Mouse (Mus musculus) embryo, embryonic 10 days (tissue): ENCODE measurements around the gene Vars.
"Not testable (repeated sequence)": the region's sequence is repeated elsewhere in the genome, so short reads cannot be mapped to it uniquely, and the experiment has no call there.

Source experiments
- DNase-seq: peaks from one replicate; pipeline ENCODE4 v3.0.0-alpha.2; 2015; ENCODE audit warnings: low spot score

Vars gene

GRCm38 (mm10) chr17:35000717-35001451 lies at the start of gene Vars:
Vars (plus strand) TSS chr17:35000987.
- peak; percentile 95 for DNase-seq

DNA sequence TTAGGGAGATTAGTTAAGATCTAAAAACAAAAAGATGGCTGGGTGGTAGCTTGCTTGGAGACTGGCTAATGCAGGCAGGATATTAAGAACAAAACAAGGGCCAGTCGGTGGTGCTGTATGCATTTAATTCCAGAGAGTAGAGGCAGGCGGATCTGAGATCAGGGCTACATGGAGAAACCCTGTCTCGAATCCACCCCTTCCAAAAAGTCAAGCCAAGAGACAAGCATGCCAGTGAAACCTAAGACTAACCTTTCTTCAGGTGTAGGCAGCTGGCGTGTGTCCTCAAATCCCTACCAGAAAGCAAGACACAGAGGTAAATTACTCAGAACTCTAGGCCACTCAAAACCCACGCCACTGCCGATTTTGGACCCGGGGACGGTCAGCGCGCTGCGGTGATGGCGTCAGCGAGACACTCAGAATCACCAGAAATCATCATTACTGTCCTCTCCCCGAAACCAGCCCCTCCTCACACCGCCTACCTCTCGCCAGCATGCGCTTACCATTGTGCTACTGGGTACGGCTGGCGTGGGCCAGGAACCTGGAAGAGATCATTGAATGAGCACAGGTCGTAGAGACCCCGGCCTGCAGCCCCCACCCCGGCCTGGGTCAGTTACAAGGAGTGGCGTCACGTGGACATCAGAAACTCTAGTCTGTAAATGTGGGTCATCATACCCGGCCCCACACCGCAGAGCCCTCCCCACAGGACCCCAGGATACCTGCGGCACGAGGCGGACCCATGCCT lies 49.0 kb upstream of the Vars start:
- DNase-seq: no peak

GRCm38 (mm10) chr17:34952378-34953040 lies 48.3 kb upstream of the Vars start:
- peak; percentile 80 for DNase-seq

DNA sequence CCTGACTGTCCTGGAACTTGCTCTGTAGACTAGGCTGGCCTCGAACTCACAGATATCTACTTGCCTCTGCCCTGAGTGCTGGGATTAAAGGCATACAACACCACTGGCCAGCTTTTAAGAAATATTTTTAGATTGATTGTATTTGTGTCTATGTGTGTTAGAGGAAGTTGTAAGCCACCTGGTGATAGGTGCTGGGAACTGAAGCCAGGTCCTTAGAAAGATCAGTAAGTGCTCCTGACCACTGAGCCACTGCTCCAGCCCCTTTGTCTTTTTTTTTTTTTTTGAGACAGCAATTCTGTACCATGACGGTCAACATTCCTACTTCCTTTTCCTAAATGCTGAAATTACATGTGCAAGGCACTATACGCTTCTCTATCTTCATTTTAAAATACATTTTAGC lies 47.5 kb upstream of the Vars start:
- no peak for DNase-seq

DNA sequence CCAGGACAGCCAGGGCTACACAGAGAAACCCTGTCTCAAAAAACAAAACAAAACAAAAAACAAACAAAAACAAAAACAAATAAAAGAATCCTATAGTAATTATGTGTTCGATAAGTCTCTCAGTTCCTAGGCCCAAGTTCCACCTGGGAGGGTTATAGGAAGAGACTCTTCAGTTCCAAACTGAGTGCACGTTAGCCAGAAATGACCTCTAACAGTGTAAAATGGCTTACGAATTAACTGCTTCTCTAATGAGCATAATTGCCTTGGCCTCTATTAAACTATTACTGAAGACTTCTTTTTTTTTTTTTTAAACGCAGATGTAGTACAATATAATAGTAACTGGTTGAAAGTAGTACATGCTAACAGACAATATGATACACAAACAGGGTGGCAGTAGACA lies 46.9 kb upstream of the Vars start:
- no peak for DNase-seq

DNA sequence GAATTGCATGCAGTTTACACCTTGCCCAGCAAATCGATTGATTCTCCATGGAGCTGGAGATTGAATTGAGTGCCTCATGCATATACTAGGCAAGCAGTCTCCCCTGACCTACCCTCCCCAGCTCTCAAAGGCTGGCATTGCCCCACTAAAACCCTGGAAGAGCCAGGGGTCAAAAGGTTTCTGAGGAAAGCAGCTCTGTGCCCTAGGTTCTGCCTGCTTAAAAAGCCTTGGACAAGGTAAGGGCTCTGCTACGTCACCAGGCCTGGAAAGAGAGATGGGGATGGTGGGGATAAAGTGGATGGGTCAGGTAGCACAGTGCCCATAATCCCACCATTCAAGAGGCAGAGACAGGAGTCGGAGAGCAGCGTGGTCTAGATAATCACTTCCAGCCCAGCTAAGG lies 46.0 kb upstream of the Vars start:
- DNase-seq: no peak

- DNase-seq: no peak
Observed at GRCm38 (mm10) chr17:34955884-34956283, 44.9 kb upstream of the Vars start.

- DNase-seq: no peak
Observed at GRCm38 (mm10) chr17:34956340-34956739, 44.4 kb upstream of the Vars start.

DNA sequence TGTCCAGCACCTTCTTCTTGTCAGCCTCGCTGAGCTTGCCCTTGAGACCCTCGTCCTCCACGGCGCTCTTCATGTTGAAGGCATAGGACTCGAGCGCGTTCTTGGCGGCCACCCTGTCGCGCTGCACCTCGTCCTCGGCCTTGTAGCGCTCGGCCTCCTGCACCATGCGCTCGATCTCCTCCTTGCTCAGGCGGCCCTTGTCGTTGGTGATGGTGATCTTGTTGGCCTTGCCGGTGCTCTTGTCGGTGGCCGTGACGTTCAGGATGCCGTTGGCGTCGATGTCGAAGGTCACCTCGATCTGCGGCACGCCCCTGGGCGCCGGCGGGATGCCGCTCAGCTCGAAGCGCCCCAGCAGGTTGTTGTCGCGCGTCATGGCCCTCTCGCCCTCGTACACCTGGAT lies 43.5 kb upstream of the Vars start:
- DNase-seq: not testable (repeated sequence)

DNA sequence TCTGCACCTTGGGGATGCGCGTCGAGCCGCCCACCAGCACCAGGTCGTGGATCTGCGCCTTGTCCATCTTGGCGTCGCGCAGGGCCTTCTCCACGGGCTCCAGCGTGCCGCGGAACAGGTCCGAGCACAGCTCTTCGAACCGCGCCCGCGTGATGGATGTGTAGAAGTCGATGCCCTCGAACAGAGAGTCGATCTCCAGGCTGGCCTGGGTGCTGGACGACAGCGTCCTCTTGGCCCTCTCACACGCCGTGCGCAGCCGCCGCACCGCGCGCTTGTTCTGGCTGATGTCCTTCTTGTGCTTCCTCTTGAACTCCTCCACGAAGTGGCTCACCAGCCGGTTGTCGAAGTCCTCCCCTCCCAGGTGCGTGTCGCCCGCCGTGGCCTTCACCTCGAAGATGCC lies 42.8 kb upstream of the Vars start:
- not testable (repeated sequence) for DNase-seq

GRCm38 (mm10) chr17:34958734-34959129 lies 42.1 kb upstream of the Vars start:
- DNase-seq: not testable (repeated sequence)

- peak; percentile 89 for DNase-seq
Observed at GRCm38 (mm10) chr17:34959130-34959778, 41.5 kb upstream of the Vars start, which contains the start of gene Hspa1b. Hspa1b (minus strand) TSS chr17:34959238.

GRCm38 (mm10) chr17:34959881-34960515 lies 40.8 kb upstream of the Vars start:
- DNase-seq: peak; percentile 62

DNA sequence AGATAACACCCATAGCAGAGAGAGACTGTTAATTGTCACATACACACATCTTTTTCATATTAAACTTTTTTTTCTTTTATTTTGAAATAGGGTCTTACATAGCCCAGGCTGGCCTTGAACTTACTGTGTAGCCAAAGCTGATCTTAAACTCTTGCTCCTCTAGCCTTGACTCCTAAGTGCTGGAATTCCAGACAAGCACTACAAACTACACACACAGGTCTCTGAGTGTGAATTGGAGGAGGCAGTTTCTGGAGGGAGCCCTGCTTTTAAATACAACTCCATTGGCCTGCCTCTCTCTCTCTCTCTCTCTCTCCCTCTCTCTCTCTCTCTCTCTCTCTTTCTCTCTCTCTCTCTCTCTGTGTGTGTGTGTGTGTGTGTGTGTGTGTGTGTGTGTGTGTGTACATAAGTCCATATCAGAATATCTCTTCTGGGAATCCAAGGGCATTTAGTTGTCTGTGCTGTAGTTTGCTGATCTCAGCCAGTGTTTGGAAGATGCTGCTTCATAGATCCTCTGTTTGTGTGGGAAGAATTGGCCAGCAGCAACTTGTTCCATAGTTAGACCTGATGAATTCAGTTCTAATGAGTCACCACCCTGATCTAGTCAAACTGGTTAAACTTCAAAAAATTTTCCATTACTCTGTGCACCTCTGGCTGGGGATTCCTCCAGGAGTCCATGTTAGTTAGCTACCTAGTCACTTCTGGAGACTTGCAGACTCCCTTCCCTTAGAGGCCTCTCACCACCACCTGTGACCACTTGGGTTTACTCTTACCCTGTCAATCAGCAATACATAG lies 39.9 kb upstream of the Vars start:
- DNase-seq: no peak

GRCm38 (mm10) chr17:34962125-34962524 lies 38.7 kb upstream of the Vars start:
- no peak for DNase-seq

DNA sequence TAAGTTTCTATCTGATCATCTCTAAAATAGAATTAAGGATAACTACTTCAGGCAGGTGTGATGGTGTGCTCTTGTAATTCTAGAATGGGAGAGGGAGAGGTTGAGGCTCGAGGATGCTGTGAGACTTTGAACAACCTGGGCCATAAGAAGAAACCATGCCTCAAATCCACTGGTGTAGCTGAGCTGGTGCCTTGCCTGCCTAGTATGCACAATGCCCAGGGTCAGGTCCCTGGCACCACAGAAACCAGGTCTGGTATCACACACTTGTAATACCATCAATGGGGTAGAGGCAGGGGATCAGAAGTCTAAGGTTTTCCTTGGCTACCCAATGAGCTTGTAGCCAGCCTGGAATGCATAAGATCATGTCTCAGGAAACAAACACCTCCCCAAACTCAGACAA lies 37.9 kb upstream of the Vars start:
- no peak for DNase-seq

DNA sequence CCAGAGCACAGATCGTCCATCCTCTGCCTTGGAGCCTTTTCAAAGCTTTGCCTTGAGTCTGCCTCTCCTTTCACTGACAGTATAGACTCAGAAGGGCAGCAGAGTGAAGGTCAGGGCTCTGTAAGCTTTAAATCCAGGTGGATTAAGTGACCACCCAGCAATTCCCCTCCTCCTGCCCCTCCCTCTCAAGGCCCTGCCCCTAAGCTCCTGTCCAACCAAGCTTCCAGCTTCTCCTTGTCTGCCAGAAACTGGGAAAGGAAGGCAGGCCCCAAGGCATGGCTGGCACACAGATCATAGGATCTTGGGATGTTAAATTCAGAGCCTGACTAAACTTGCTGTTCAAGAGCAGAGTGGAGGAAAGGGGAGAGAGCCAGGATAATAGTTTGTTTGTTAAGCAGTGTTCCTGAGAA lies 36.1 kb upstream of the Vars start:
- peak; percentile 19 for DNase-seq

GRCm38 (mm10) chr17:34965627-34966026 lies 35.2 kb upstream of the Vars start:
- DNase-seq: no peak

DNA sequence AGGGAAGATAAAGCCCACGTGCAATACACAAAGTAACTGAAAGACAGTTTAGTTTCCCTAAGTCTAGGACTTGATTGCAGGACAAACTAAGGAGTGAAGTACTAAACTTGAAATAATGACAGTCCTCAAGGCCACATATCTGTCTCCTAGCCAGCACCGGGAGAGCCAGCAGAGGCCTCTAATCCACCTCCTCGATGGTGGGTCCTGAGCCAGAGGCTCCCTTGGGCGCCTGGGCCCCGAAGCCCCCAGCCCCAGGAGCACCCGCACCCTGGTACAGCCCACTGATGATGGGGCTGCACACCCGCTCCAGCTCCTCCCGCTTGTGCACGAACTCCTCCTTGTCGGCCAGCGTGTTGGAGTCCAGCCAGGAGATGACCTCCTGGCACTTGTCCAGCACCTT lies 31.0 kb upstream of the Vars start, which contains the start of gene Gm20481:
Gene Gm20481 (plus strand): TSS at position 91 of the 400 bp plus-strand sequence.
- not testable (repeated sequence) for DNase-seq

- DNase-seq: not testable (repeated sequence)
Observed at GRCm38 (mm10) chr17:34970850-34971249, 29.9 kb upstream of the Vars start.

DNA sequence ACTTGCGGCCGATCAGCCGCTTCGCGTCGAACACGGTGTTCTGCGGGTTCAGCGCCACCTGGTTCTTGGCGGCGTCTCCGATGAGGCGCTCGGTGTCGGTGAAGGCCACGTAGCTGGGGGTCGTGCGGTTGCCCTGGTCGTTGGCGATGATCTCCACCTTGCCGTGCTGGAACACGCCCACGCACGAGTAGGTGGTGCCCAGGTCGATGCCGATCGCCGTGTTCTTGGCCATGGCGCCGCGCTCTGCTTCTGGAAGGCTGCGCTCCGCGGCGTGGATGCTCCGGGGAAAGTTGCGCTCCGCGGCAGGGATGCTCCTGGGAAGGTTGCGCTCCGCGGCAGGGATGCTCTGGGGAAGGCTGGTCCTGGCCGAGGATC lies 29.1 kb upstream of the Vars start:
- not testable (repeated sequence) for DNase-seq
